ENCODE assay signal across 8 mouse cellular contexts in the genomic region with DNA sequence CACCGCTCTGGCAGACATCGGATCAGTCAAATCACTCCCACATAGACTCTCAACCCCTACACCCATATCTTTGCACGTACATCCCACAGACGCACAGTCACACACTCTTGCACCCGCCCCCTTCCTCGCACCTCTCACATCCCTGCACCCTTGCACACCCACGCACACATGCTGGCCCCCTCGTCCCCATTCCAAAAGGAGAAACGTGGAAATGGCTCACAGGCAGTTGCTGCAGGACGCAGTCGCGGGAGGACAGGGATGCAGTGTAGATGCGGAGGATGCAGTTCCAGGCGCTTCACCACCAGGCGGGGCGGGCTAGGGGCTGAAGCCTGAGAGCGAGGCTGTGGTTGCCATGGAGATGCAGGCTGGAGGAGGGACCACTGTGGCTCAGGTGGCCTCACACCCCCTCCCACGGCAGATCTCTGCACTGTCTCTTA. TPM values are rescaled to one million over a fixed set of nuclear protein-coding genes. Genes with fewer than 3 reads are reported as not detected.
DNase-seq lines count a peak whose midpoint lies in the region; ATAC-seq and TF ChIP-seq lines count a peak whose summit lies in the region.

Gene Caly (minus strand): TSS at position 307 of the 437 bp plus-strand sequence.

- H3K27ac ChIP-seq in thymus, adult 2 months (ENCODE audit: control insufficient read depth, insufficient read depth, low read length) = no peak within 1 kb of the TSS
- peak within 1 kb of the TSS; percentile 56; the same call in 1 of the 2 replicates for H3K27ac ChIP-seq in hindbrain, embryonic 10.5 days
- H3K27ac ChIP-seq in midbrain, embryonic 16.5 days (ENCODE audit: low read length) = peak within 1 kb of the TSS; percentile 96

- peak; percentile 90 for ATAC-seq in midbrain, embryonic 16.5 days
- no peak for ATAC-seq in activated CD4-positive, CD25-positive, alpha-beta regulatory T cell, adult 4 months

- H3K27me3 ChIP-seq in thymus, adult 2 months (ENCODE audit: control insufficient read depth, insufficient read depth, low read length) = peaks cover 3% of the 10 kb centered on the region; the same call in 1 of the 2 replicates
- peaks cover 43% of the 10 kb centered on the region for H3K27me3 ChIP-seq in hindbrain, embryonic 10.5 days (ENCODE audit: insufficient read depth, poor library complexity, severe bottlenecking)
- H3K27me3 ChIP-seq in midbrain, embryonic 16.5 days (ENCODE audit: control insufficient read depth, insufficient read depth, low read depth, low read length) = no peaks in the 10 kb centered on the region

- H3K4me2 ChIP-seq in midbrain, embryonic 16.5 days (ENCODE audit: low read length) = peak within 1 kb of the TSS; percentile 54

- no peak within 1 kb of the TSS for H3K4me3 ChIP-seq in thymus, adult 2 months (ENCODE audit: control insufficient read depth, insufficient read depth, low read length)
- peak within 1 kb of the TSS; percentile 48 for H3K4me3 ChIP-seq in hindbrain, embryonic 10.5 days
- peak within 1 kb of the TSS; percentile 72 for H3K4me3 ChIP-seq in midbrain, embryonic 16.5 days (ENCODE audit: low read depth, low read length)

- TF ChIP-seq POLR2A in thymus, adult 2 months (IDR thresholded peaks at IDR 0.05; ENCODE audit: control insufficient read depth, extremely low read depth, insufficient read depth, low read length, poor library complexity) = no peak

- WGBS in thymus, adult 2 months = 15% methylated on average over 18 of the region's 18 CpGs
- 5% methylated on average over 18 of the region's 18 CpGs for WGBS in hindbrain, embryonic 10.5 days
- 4% methylated on average over 18 of the region's 18 CpGs for WGBS in midbrain, embryonic 16.5 days

- intact Hi-C loops in left cerebral cortex, postnatal 10 days (cut with DNase I) = loop anchor here (5.0 to 10.0 kb wide), 2 partner anchors 35 to 803 kb away; partner anchors contain the start of genes Echs1, Paox, Psmd13 and Sirt3

- H3K9me3 ChIP-seq in hindbrain, embryonic 10.5 days = no peaks in the 10 kb centered on the region
- H3K9me3 ChIP-seq in midbrain, embryonic 16.5 days (replicated peaks; ENCODE audit: control insufficient read depth, low read length, poor library complexity, severe bottlenecking) = no peaks in the 10 kb centered on the region

- H3K9ac ChIP-seq in midbrain, embryonic 16.5 days (ENCODE audit: low read depth, low read length) = peak within 1 kb of the TSS; percentile 87

- peaks cover 2% of the 10 kb centered on the region; the same call in 1 of the 2 replicates for H3K4me1 ChIP-seq in thymus, adult 2 months (replicated peaks; ENCODE audit: control insufficient read depth, insufficient read depth, low read length)
- H3K4me1 ChIP-seq in hindbrain, embryonic 10.5 days (replicated peaks) = peaks cover 32% of the 10 kb centered on the region
- peaks cover 14% of the 10 kb centered on the region for H3K4me1 ChIP-seq in midbrain, embryonic 16.5 days (ENCODE audit: control insufficient read depth, insufficient read depth, low read length)

- DNase-seq in thymus, adult 2 months = peak; percentile 29
- no peak for DNase-seq in thymus, adult 18-20 months
- peak; percentile 86 for DNase-seq in embryo, embryonic 10 days (ENCODE audit: low spot score)
- DNase-seq in hindbrain, embryonic 10.5 days (ENCODE audit: low spot score) = peak; percentile 82
- DNase-seq in left cerebral cortex, postnatal 10 days (ENCODE audit: extremely low spot score in 1 of 2, low spot score in 2 of 2) = peak; percentile 91 to 92
- DNase-seq in thymus, postnatal 36 days = peak; percentile 21 to 45

- H3K36me3 ChIP-seq in thymus, adult 2 months (ENCODE audit: control insufficient read depth, insufficient read depth, low read length) = no peaks in the 10 kb centered on the region
- H3K36me3 ChIP-seq in hindbrain, embryonic 10.5 days = no peaks in the 10 kb centered on the region
- no peaks in the 10 kb centered on the region for H3K36me3 ChIP-seq in midbrain, embryonic 16.5 days (ENCODE audit: control insufficient read depth, insufficient read depth, low read length)

- TF ChIP-seq CTCF in thymus, adult 2 months (IDR thresholded peaks at IDR 0.05; ENCODE audit: borderline replicate concordance, control insufficient read depth, extremely low read depth, insufficient read depth, low read length, poor library complexity) = peak; percentile 50; the same call in 1 of the 2 replicates

RNA-seq across cellular contexts. Expression of gene Caly, which starts in this region (rescaled TPM):
- 0.14 and 0.44 TPM in 2 replicates for polyA plus RNA-seq in thymus, adult 2 months (2012; rRNA removed)
- polyA plus RNA-seq in hindbrain, embryonic 10.5 days (2016; fragmentation: Nextera tagmentation; extraction: Ambion mirVana) = 2.7 and 7.2 TPM in 2 replicates
- 100 to 1,000 TPM; 222 to 234 TPM for total RNA-seq in left cerebral cortex, postnatal 10 days (2021)
- 299 and 401 TPM in 2 replicates for polyA plus RNA-seq in midbrain, embryonic 16.5 days (2015; fragmentation: Nextera tagmentation; extraction: Ambion mirVana)
- polyA plus RNA-seq in activated CD4-positive, CD25-positive, alpha-beta regulatory T cell, adult 4 months (2017; shearing (Covaris generic)) = not detected

Comparison
In these comparisons a context has a peak if more than half of its experiments do, and no peak if none do; other contexts are left out.
1. RNA of gene Caly (polyA plus RNA-seq): 299 to 401 TPM in midbrain, embryonic 16.5 days; 2.7 to 7.2 TPM in hindbrain, embryonic 10.5 days, 0.14 to 0.44 TPM in thymus, adult 2 months and not detected in activated CD4-positive, CD25-positive, alpha-beta regulatory T cell, adult 4 months; every median in the first group is over 10 times any median in the second.
2. DNase-seq: peak in embryo, embryonic 10 days (single experiment), hindbrain, embryonic 10.5 days (single experiment), left cerebral cortex, postnatal 10 days (2 of 2) and thymus, postnatal 36 days (2 of 2); none in thymus, adult 18-20 months (0 of 2).
3. Peak in DNase-seq in thymus, adult 2 months; RNA of the gene not detected or under 1 TPM.